Mouse (Mus musculus) hindbrain, embryonic 12.5 days (tissue): ENCODE data around the gene Fkbp4. TPM values are rescaled to one million over a fixed set of nuclear protein-coding genes. Genes with fewer than 3 reads are reported as not detected.
"Not testable (repeated sequence)": the region's sequence is repeated elsewhere in the genome, so short reads cannot be mapped to it uniquely, and the experiment has no call there.

Experiments
- ATAC-seq: fragments of 200-750 bp; cut with Nextera tagmentation; 2 replicates; pipeline ENCODE4 v1.8.0; 2017; ENCODE audit warnings: moderate TSS enrichment; ENCODE audit not compliant: low FRiP score
- H3K27ac ChIP-seq: fragments of 300-500 bp; sonication (generic); 2 replicates; pipeline ENCODE4 v1.5.1; 2016; ENCODE audit warnings: mild to moderate bottlenecking
- H3K27me3 ChIP-seq: fragments of 300-500 bp; sonication (generic); 2 replicates; pipeline ENCODE4 v1.6.1; 2016; ENCODE audit warnings: mild to moderate bottlenecking
- H3K36me3 ChIP-seq: fragments of 300-500 bp; sonication (generic); 2 replicates; pipeline ENCODE4 v1.6.1; 2016; ENCODE audit warnings: mild to moderate bottlenecking
- H3K4me1 ChIP-seq: fragments of 300-500 bp; sonication (generic); 2 replicates; pipeline ENCODE4 v1.6.1; 2016
- H3K4me2 ChIP-seq: fragments of 300-500 bp; sonication (generic); replicated peaks from 2 replicates; pipeline ENCODE4 v1.6.1; 2016; ENCODE audit warnings: mild to moderate bottlenecking
- H3K4me3 ChIP-seq: fragments of 300-500 bp; sonication (generic); 2 replicates; pipeline ENCODE4 v1.5.1; 2016; ENCODE audit warnings: mild to moderate bottlenecking
- H3K9ac ChIP-seq: fragments of 300-500 bp; sonication (generic); 2 replicates; pipeline ENCODE4 v1.6.1; 2016; ENCODE audit warnings: mild to moderate bottlenecking, moderate library complexity
- H3K9me3 ChIP-seq: fragments of 300-500 bp; sonication (generic); replicated peaks from 2 replicates; pipeline ENCODE4 v1.6.1; 2016; ENCODE audit warnings: mild to moderate bottlenecking
- WGBS: fragments of 180-500 bp; shearing (Covaris S2); methylation state at CpG from one replicate; pipeline ENCODE4 v1.1.7; 2016; 5-methylcytosine and 5-hydroxymethylcytosine counted together
- polyA plus RNA-seq: library from polyadenylated mRNA; unstranded; fragments of >200 nt; fragmentation: Nextera tagmentation; extraction: Ambion mirVana; gene quantifications from 2 replicates; pipeline ENCODE4 v1.2.1, GENCODE M21; 2016

The Fkbp4 gene
- polyA plus RNA-seq, 1 experiment from 2014 or later, result 439 TPM

- H3K4me1 ChIP-seq, result no peaks in the 10 kb centered on the region
- WGBS, result 96% methylated on average over 13 of the region's 13 CpGs
- H3K27ac ChIP-seq, result no peak overlapping the region
- peaks cover 65% of the 10 kb centered on the region for H3K36me3 ChIP-seq
- H3K4me3 ChIP-seq, result no peak overlapping the region
- H3K9me3 ChIP-seq, result no peaks in the 10 kb centered on the region
- no peak overlapping the region for H3K9ac ChIP-seq
- no peaks in the 10 kb centered on the region for H3K27me3 ChIP-seq
- ATAC-seq, result peak; percentile 32; the same call in 1 of the 2 replicates
- H3K4me2 ChIP-seq, result no peak overlapping the region
Measured at GRCm38 (mm10) chr6:128410305-128410704, 28.2 kb downstream of the Fkbp4 start.

- Histone ChIP-seq H3K27ac (no peak overlapping the region), H3K9ac (no peak overlapping the region), H3K9me3 (no peaks in the 10 kb centered on the region), H3K4me2 (no peak overlapping the region), H3K27me3 (no peaks in the 10 kb centered on the region), H3K4me1 (no peaks in the 10 kb centered on the region), H3K36me3 (peaks cover 61% of the 10 kb centered on the region), H3K4me3 (no peak overlapping the region)
- 88% methylated on average over 7 of the region's 7 CpGs for WGBS
- ATAC-seq, result no peak
Measured at GRCm38 (mm10) chr6:128408544-128409125, 29.8 kb downstream of the Fkbp4 start.

- Histone ChIP-seq H3K27me3 (no peaks in the 10 kb centered on the region), H3K9ac (no peak overlapping the region), H3K4me1 (peaks cover 7% of the 10 kb centered on the region), H3K9me3 (no peaks in the 10 kb centered on the region), H3K4me2 (no peak overlapping the region), H3K36me3 (peaks cover 35% of the 10 kb centered on the region), H3K4me3 (no peak overlapping the region), H3K27ac (no peak overlapping the region)
- ATAC-seq, result no peak
- 68% methylated on average over 5 of the region's 5 CpGs for WGBS
Measured at GRCm38 (mm10) chr6:128404708-128405107, 33.8 kb downstream of the Fkbp4 start.

- peak overlapping the region; percentile 60; the same call in 1 of the 2 replicates for H3K27ac ChIP-seq
Measured at GRCm38 (mm10) chr6:128399421-128400185, 38.9 kb downstream of the Fkbp4 start.

GRCm38 (mm10) chr6:128398996-128399395, 39.5 kb downstream of the Fkbp4 start, which contains the start of gene Nrip2:
Nrip2 (plus strand) TSS chr6:128399296.
- Histone ChIP-seq H3K9me3 (no peaks in the 10 kb centered on the region), H3K4me2 (peak within 1 kb of the TSS; percentile 33), H3K4me3 (peak within 1 kb of the TSS; percentile 6; the same call in 1 of the 2 replicates), H3K9ac (peak within 1 kb of the TSS; percentile 5; the same call in 1 of the 2 replicates), H3K27ac (peak within 1 kb of the TSS; percentile 60; the same call in 1 of the 2 replicates), H3K36me3 (no peaks in the 10 kb centered on the region), H3K4me1 (peaks cover 12% of the 10 kb centered on the region), H3K27me3 (no peaks in the 10 kb centered on the region)
- WGBS, result 78% methylated on average over 3 of the region's 3 CpGs
- no peak for ATAC-seq

More at GRCm38 (mm10) chr6:128399421-128400185, 38.9 kb downstream of the Fkbp4 start:
- 40% methylated on average over 20 of the region's 21 CpGs for WGBS
- H3K9ac ChIP-seq, result peak overlapping the region; percentile 5; the same call in 1 of the 2 replicates
- H3K36me3 ChIP-seq, result no peaks in the 10 kb centered on the region
- H3K27me3 ChIP-seq, result no peaks in the 10 kb centered on the region
- peak; percentile 74 for ATAC-seq
- H3K4me2 ChIP-seq, result peak overlapping the region; percentile 33
- no peaks in the 10 kb centered on the region for H3K9me3 ChIP-seq
- peaks cover 12% of the 10 kb centered on the region for H3K4me1 ChIP-seq
- peak overlapping the region; percentile 6; the same call in 1 of the 2 replicates for H3K4me3 ChIP-seq

GRCm38 (mm10) chr6:128397574-128398261, 40.8 kb downstream of the Fkbp4 start:
- Histone ChIP-seq H3K27ac (no peak overlapping the region), H3K36me3 (no peaks in the 10 kb centered on the region), H3K9ac (no peak overlapping the region), H3K9me3 (no peaks in the 10 kb centered on the region), H3K4me2 (no peak overlapping the region), H3K4me1 (peaks cover 12% of the 10 kb centered on the region), H3K27me3 (no peaks in the 10 kb centered on the region), H3K4me3 (no peak overlapping the region)
- 86% methylated on average over 7 of the region's 7 CpGs for WGBS
- ATAC-seq, result no peak

GRCm38 (mm10) chr6:128390683-128391082, 47.8 kb downstream of the Fkbp4 start:
- H3K4me1 ChIP-seq, result no peaks in the 10 kb centered on the region
- no peak overlapping the region for H3K4me2 ChIP-seq
- no peaks in the 10 kb centered on the region for H3K27me3 ChIP-seq
- no peak overlapping the region for H3K9ac ChIP-seq
- WGBS, result 67% methylated on average over 1 of the region's 1 CpGs
- no peak overlapping the region for H3K27ac ChIP-seq
- H3K36me3 ChIP-seq, result no peaks in the 10 kb centered on the region
- no peaks in the 10 kb centered on the region for H3K9me3 ChIP-seq
- H3K4me3 ChIP-seq, result no peak overlapping the region
- no peak for ATAC-seq

- 91% methylated on average over 1 of the region's 1 CpGs for WGBS
- no peak overlapping the region for H3K9ac ChIP-seq
- H3K4me1 ChIP-seq, result no peaks in the 10 kb centered on the region
- H3K4me3 ChIP-seq, result no peak overlapping the region
- no peak overlapping the region for H3K4me2 ChIP-seq
- no peak for ATAC-seq
- H3K27ac ChIP-seq, result no peak overlapping the region
- H3K27me3 ChIP-seq, result no peaks in the 10 kb centered on the region
- no peaks in the 10 kb centered on the region for H3K36me3 ChIP-seq
- no peaks in the 10 kb centered on the region for H3K9me3 ChIP-seq
Measured at GRCm38 (mm10) chr6:128389185-128389584, 49.3 kb downstream of the Fkbp4 start.

- WGBS, result 88% methylated on average over 1 of the region's 1 CpGs
- no peak overlapping the region for H3K4me2 ChIP-seq
- no peaks in the 10 kb centered on the region for H3K4me1 ChIP-seq
- no peaks in the 10 kb centered on the region for H3K27me3 ChIP-seq
- H3K27ac ChIP-seq, result no peak overlapping the region
- no peaks in the 10 kb centered on the region for H3K9me3 ChIP-seq
- H3K9ac ChIP-seq, result no peak overlapping the region
- ATAC-seq, result no peak
- no peaks in the 10 kb centered on the region for H3K36me3 ChIP-seq
- no peak overlapping the region for H3K4me3 ChIP-seq
Measured at GRCm38 (mm10) chr6:128385026-128385425, 53.5 kb downstream of the Fkbp4 start.

- Histone ChIP-seq H3K27ac (no peak overlapping the region), H3K4me1 (no peaks in the 10 kb centered on the region), H3K36me3 (no peaks in the 10 kb centered on the region), H3K4me2 (no peak overlapping the region), H3K9me3 (no peaks in the 10 kb centered on the region), H3K27me3 (no peaks in the 10 kb centered on the region), H3K9ac (no peak overlapping the region), H3K4me3 (no peak overlapping the region)
- ATAC-seq, result no peak
- 75% methylated on average over 7 of the region's 7 CpGs for WGBS
Measured at GRCm38 (mm10) chr6:128383752-128384151, 54.7 kb downstream of the Fkbp4 start.

- H3K4me3 ChIP-seq, result no peak overlapping the region
- 84% methylated on average over 3 of the region's 3 CpGs for WGBS
- 0 out of 2 replicates have a peak, but pooled peaks cover 6% of the 10 kb centered on the region for H3K36me3 ChIP-seq
Measured at GRCm38 (mm10) chr6:128381254-128381653, 57.2 kb downstream of the Fkbp4 start.

GRCm38 (mm10) chr6:128380594-128381167, 57.8 kb downstream of the Fkbp4 start:
- not testable (repeated sequence) for H3K27ac ChIP-seq, H3K9ac ChIP-seq, H3K4me1 ChIP-seq, H3K36me3 ChIP-seq, H3K4me2 ChIP-seq, H3K9me3 ChIP-seq, ATAC-seq, H3K4me3 ChIP-seq, H3K27me3 ChIP-seq
- 86% methylated on average over 1 of the region's 1 CpGs for WGBS

More at GRCm38 (mm10) chr6:128381254-128381653, 57.2 kb downstream of the Fkbp4 start:
- H3K4me2 ChIP-seq, result no peak overlapping the region
- no peaks in the 10 kb centered on the region for H3K9me3 ChIP-seq
- H3K9ac ChIP-seq, result no peak overlapping the region
- H3K4me1 ChIP-seq, result no peaks in the 10 kb centered on the region
- ATAC-seq, result no peak
- H3K27ac ChIP-seq, result no peak overlapping the region
- no peaks in the 10 kb centered on the region for H3K27me3 ChIP-seq
